In genomic region chr4:153110291-153110746, GRCm38 (mm10) we compare ENCODE assay signal across 8 mouse cellular contexts.
A peak's percentile ranks its signal among the peaks of the same experiment; 100 is the strongest.
DNase-seq lines count a peak whose midpoint lies in the region; ATAC-seq and TF ChIP-seq lines count a peak whose summit lies in the region.

No protein-coding gene starts in this region.

- peak; percentile 6 for DNase-seq in adrenal gland, postnatal 14 days
- DNase-seq in adrenal gland, postnatal 36 days = no peak
- peak; percentile 1 for DNase-seq in heart, adult 9 months (ENCODE audit: low spot score in 2 of 2)
- DNase-seq in kidney, postnatal 25 days = peak; percentile 48 to 57
- peak; percentile 48 for DNase-seq in lung, postnatal 14 days
- no peak for DNase-seq in cerebellum, postnatal 4 days (ENCODE audit: low spot score in 2 of 2)

- no peak for ATAC-seq in cerebellum, adult (ENCODE audit: insufficient number of reproducible peaks, low FRiP score, low TSS enrichment)

- no peaks in the 10 kb centered on the region for H3K36me3 ChIP-seq in E14TG2a.4 (ENCODE audit: insufficient read depth, low read length)

- TF ChIP-seq CTCF in E14TG2a.4 (conservative IDR thresholded peaks at IDR 0.05; ENCODE audit: low read length) = 0 out of 2 replicates have a peak, but pooled peaks have one; percentile 18

- H3K4me3 ChIP-seq in E14TG2a.4 (replicated peaks; ENCODE audit: low read length) = peak overlapping the region; percentile 40; the same call in 1 of the 2 replicates

- no peaks in the 10 kb centered on the region; the same call in 1 of the 2 replicates for H3K27me3 ChIP-seq in E14TG2a.4 (ENCODE audit: insufficient read depth, low read length)

- H3K9me3 ChIP-seq in E14TG2a.4 (ENCODE audit: low read length) = peaks cover 21% of the 10 kb centered on the region

- H3K4me1 ChIP-seq in E14TG2a.4 (replicated peaks; ENCODE audit: low read depth, low read length) = peaks cover 23% of the 10 kb centered on the region

Comparison
In these comparisons a context has a peak if more than half of its experiments do, and no peak if none do; other contexts are left out.
1. DNase-seq: peak in adrenal gland, postnatal 14 days (single experiment), heart, adult 9 months (2 of 2), kidney, postnatal 25 days (2 of 2) and lung, postnatal 14 days (single experiment); none in adrenal gland, postnatal 36 days (0 of 2) and cerebellum, postnatal 4 days (0 of 2).